Mouse (Mus musculus): Measurements from ENCODE around the gene Ddx3x.
"Not testable (repeated sequence)": the region's sequence is repeated elsewhere in the genome, so short reads cannot be mapped to it uniquely, and the experiment has no call there.

The Ddx3x gene

GRCm38 (mm10) chrX:13280037-13280408, 747 bp upstream of the Ddx3x start:
- ATAC-seq (ENCODE audit: insufficient number of reproducible peaks, low FRiP score, low TSS enrichment) = peak; percentile 38; the same call in 1 of the 2 replicates

- ATAC-seq (ENCODE audit: insufficient number of reproducible peaks, low FRiP score, low TSS enrichment) = peak; percentile 49; the same call in 1 of the 2 replicates
These were observed 739 bp downstream of the Ddx3x start for GRCm38 (mm10) chrX:13281329-13282088.

- ATAC-seq (ENCODE audit: insufficient number of reproducible peaks, low FRiP score, low TSS enrichment) = no peak
These were observed 1.5 kb downstream of the Ddx3x start for GRCm38 (mm10) chrX:13282089-13282850.

- no peak for ATAC-seq (ENCODE audit: insufficient number of reproducible peaks, low FRiP score, low TSS enrichment)
These were observed 5.0 kb downstream of the Ddx3x start for GRCm38 (mm10) chrX:13285772-13286171.

- ATAC-seq (ENCODE audit: insufficient number of reproducible peaks, low FRiP score, low TSS enrichment) = no peak
These were observed 13.9 kb downstream of the Ddx3x start for GRCm38 (mm10) chrX:13294505-13295228.

GRCm38 (mm10) chrX:13295229-13295571, 14.4 kb downstream of the Ddx3x start:
- no peak for ATAC-seq (ENCODE audit: insufficient number of reproducible peaks, low FRiP score, low TSS enrichment)

GRCm38 (mm10) chrX:13296241-13296640, 15.5 kb downstream of the Ddx3x start:
- ATAC-seq (ENCODE audit: insufficient number of reproducible peaks, low FRiP score, low TSS enrichment) = not testable (repeated sequence)

GRCm38 (mm10) chrX:13306190-13306589, 25.4 kb downstream of the Ddx3x start:
- ATAC-seq (ENCODE audit: insufficient number of reproducible peaks, low FRiP score, low TSS enrichment) = no peak

- ATAC-seq (ENCODE audit: insufficient number of reproducible peaks, low FRiP score, low TSS enrichment) = no peak
These were observed 30.6 kb downstream of the Ddx3x start for GRCm38 (mm10) chrX:13311396-13311795.

- ATAC-seq (ENCODE audit: insufficient number of reproducible peaks, low FRiP score, low TSS enrichment) = no peak
These were observed 48.8 kb downstream of the Ddx3x start for GRCm38 (mm10) chrX:13329611-13330010.

All from cerebellum, adult (tissue).